Mouse (Mus musculus) forebrain, embryonic 12.5 days (tissue): ENCODE data around the gene Cux1. TPM values are rescaled to one million over a fixed set of nuclear protein-coding genes. Genes with fewer than 3 reads are reported as not detected.

Source experiments
- ATAC-seq: fragments of 200-750 bp; cut with Nextera tagmentation; 2 replicates; pipeline ENCODE4 v1.8.0; 2017; ENCODE audit warnings: moderate TSS enrichment; ENCODE audit not compliant: low FRiP score
- H3K27ac ChIP-seq: fragments of 300-500 bp; sonication (generic); 2 replicates; pipeline ENCODE4 v1.5.1; 2016; ENCODE audit warnings: mild to moderate bottlenecking
- H3K27me3 ChIP-seq: fragments of 300-500 bp; sonication (generic); 2 replicates; pipeline ENCODE4 v1.6.1; 2016; ENCODE audit warnings: mild to moderate bottlenecking
- H3K36me3 ChIP-seq: fragments of 300-500 bp; sonication (generic); replicated peaks from 2 replicates; pipeline ENCODE4 v1.6.1; 2016; ENCODE audit warnings: mild to moderate bottlenecking
- H3K4me1 ChIP-seq: fragments of 300-500 bp; sonication (generic); 2 replicates; pipeline ENCODE4 v1.6.1; 2016
- H3K4me2 ChIP-seq: fragments of 300-500 bp; sonication (generic); 2 replicates; pipeline ENCODE4 v1.6.1; 2016; ENCODE audit warnings: mild to moderate bottlenecking, moderate library complexity
- H3K4me3 ChIP-seq: fragments of 300-500 bp; sonication (generic); replicated peaks from 2 replicates; pipeline ENCODE4 v1.5.1; 2016; ENCODE audit warnings: mild to moderate bottlenecking
- H3K9ac ChIP-seq: fragments of 300-500 bp; sonication (generic); 2 replicates; pipeline ENCODE4 v1.6.1; 2016; ENCODE audit warnings: mild to moderate bottlenecking
- H3K9me3 ChIP-seq: fragments of 300-500 bp; sonication (generic); 2 replicates; pipeline ENCODE4 v1.6.1; 2016
- WGBS: fragments of 180-500 bp; shearing (Covaris S2); methylation state at CpG from one replicate; pipeline ENCODE4 v1.1.7; 2016; 5-methylcytosine and 5-hydroxymethylcytosine counted together
- polyA plus RNA-seq: library from polyadenylated mRNA; unstranded; fragments of >200 nt; fragmentation: Nextera tagmentation; extraction: Ambion mirVana; gene quantifications from 2 replicates; pipeline ENCODE4 v1.2.1, GENCODE M21; 2016

Cux1 gene
- polyA plus RNA-seq, 1 experiment from 2014 or later = 157 TPM

DNA sequence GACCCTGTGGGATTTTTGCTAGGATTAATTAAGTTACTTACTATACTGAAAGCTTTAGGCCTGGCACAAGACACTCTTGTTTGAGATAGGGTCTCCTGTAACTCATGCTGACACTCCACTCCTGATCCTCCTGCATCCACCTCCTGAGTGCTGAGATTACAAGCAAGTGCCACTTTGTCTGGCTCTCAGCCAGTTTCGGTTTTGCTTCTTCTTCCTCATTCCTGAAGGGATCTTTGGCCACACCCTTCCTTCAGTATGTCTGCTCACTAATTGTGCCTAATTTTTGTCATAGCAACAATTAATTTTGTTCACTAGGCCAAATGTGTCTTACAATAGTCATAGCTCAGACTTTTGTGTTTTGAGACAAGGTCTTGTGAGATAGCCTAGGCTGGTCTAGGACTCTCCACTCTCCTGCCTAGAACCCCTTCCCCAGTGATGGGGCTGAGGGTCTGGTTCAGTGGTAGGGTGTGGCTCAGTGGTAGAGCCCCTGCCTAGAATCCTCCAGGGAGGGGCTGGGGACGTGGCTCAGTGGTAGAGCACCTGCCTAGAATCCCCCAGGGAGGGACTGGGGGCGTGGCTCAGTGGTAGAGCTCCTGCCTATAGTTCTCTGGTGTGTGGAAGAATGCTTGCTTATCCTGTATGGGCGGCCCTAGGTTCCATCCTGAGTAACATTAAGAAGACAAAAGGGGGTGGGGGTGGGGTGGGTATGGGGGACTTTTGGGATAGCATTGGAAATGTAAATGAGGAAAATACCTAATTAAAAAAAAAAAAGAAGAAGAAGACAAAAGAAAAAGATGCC lies 16.6 kb upstream of the Cux1 start:
- no peak for ATAC-seq
- no peak overlapping the region for H3K4me3 ChIP-seq
- no peak overlapping the region for H3K9ac ChIP-seq
- H3K4me2 ChIP-seq = no peak overlapping the region
- H3K4me1 ChIP-seq = peaks cover 10% of the 10 kb centered on the region; the same call in 1 of the 2 replicates
- H3K36me3 ChIP-seq = no peaks in the 10 kb centered on the region
- 74% methylated on average over 4 of the region's 4 CpGs for WGBS
- no peaks in the 10 kb centered on the region for H3K9me3 ChIP-seq
- no peak overlapping the region for H3K27ac ChIP-seq
- H3K27me3 ChIP-seq = peaks cover 39% of the 10 kb centered on the region

- H3K36me3 ChIP-seq = no peaks in the 10 kb centered on the region
- no peak overlapping the region for H3K9ac ChIP-seq
- peaks cover 43% of the 10 kb centered on the region for H3K27me3 ChIP-seq
- H3K9me3 ChIP-seq = no peaks in the 10 kb centered on the region
- no peak overlapping the region for H3K4me3 ChIP-seq
- 90% methylated on average over 2 of the region's 2 CpGs for WGBS
- ATAC-seq = no peak
- H3K4me1 ChIP-seq = peaks cover 10% of the 10 kb centered on the region; the same call in 1 of the 2 replicates
- no peak overlapping the region for H3K27ac ChIP-seq
- no peak overlapping the region for H3K4me2 ChIP-seq
These were observed 16.0 kb upstream of the Cux1 start for GRCm38 (mm10) chr5:136583256-136583655.

GRCm38 (mm10) chr5:136582201-136582600 lies 14.9 kb upstream of the Cux1 start:
- Histone ChIP-seq H3K4me1 (peaks cover 10% of the 10 kb centered on the region; the same call in 1 of the 2 replicates), H3K36me3 (no peaks in the 10 kb centered on the region), H3K9me3 (no peaks in the 10 kb centered on the region), H3K4me3 (no peak overlapping the region), H3K9ac (no peak overlapping the region), H3K4me2 (0 out of 2 replicates have a peak overlapping the region, but pooled peaks have one; percentile 13), H3K27ac (no peak overlapping the region), H3K27me3 (peaks cover 43% of the 10 kb centered on the region)
- ATAC-seq = no peak
- WGBS = 8% methylated on average over 12 of the region's 12 CpGs

- Histone ChIP-seq H3K27me3 (peaks cover 43% of the 10 kb centered on the region), H3K4me2 (peak overlapping the region; percentile 13; the same call in 1 of the 2 replicates), H3K9me3 (no peaks in the 10 kb centered on the region), H3K4me1 (peaks cover 10% of the 10 kb centered on the region; the same call in 1 of the 2 replicates), H3K9ac (no peak overlapping the region), H3K4me3 (peak overlapping the region; percentile 4; the same call in 1 of the 2 replicates), H3K27ac (no peak overlapping the region), H3K36me3 (no peaks in the 10 kb centered on the region)
- no peak for ATAC-seq
- WGBS = 5% methylated on average over 13 of the region's 13 CpGs
These were observed 14.3 kb upstream of the Cux1 start for GRCm38 (mm10) chr5:136581625-136582024.

DNA sequence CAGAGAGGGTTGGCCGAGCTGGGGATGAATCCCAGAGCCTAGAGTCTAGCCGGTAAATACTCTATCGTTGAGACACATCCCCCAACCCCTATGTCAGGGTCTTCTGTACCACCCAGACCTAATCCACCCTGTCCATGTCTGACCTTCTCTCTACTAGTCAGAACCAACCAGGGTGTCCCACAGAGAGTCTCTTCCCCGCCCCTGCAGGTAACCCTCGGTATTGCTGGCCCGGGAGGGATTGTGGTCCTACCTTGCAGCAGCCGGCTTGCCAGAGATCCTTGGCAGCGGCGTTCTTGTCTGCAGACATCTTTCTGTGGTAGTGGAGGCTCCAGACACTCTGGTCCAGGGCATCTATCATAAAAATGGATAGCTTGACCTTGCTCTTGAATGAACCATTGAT lies 13.9 kb upstream of the Cux1 start:
- Histone ChIP-seq H3K27me3 (peaks cover 43% of the 10 kb centered on the region), H3K4me2 (0 out of 2 replicates have a peak overlapping the region, but pooled peaks have one; percentile 13), H3K27ac (no peak overlapping the region), H3K9ac (no peak overlapping the region), H3K4me1 (peaks cover 10% of the 10 kb centered on the region; the same call in 1 of the 2 replicates), H3K9me3 (no peaks in the 10 kb centered on the region), H3K4me3 (peak overlapping the region; percentile 4; the same call in 1 of the 2 replicates), H3K36me3 (no peaks in the 10 kb centered on the region)
- WGBS = 18% methylated on average over 9 of the region's 9 CpGs
- ATAC-seq = no peak

- Histone ChIP-seq H3K4me1 (peaks cover 10% of the 10 kb centered on the region; the same call in 1 of the 2 replicates), H3K36me3 (no peaks in the 10 kb centered on the region), H3K9ac (no peak overlapping the region), H3K27me3 (peaks cover 42% of the 10 kb centered on the region), H3K4me3 (no peak overlapping the region), H3K4me2 (no peak overlapping the region), H3K9me3 (no peaks in the 10 kb centered on the region), H3K27ac (no peak overlapping the region)
- ATAC-seq = no peak
- 53% methylated on average over 10 of the region's 10 CpGs for WGBS
These were observed 10.9 kb upstream of the Cux1 start for GRCm38 (mm10) chr5:136578201-136578600.

DNA sequence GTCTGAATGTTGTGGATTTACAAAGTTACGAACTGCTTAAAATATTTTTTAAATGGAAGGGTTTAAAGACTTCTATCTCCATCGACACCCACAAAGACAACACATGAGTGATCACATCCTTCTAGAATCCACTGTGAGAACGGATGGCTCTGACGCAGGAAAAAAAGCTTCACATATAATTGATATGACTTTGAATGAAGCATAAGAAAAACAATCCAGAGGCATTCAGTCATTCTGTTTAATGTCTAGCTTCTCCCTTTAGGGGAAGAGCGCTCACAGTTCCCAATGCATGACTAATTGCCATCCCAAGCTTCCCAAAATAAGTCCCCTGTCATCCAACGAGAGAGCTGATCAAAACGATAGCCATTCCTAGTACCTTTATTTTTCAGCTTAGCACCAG lies 2.9 kb upstream of the Cux1 start:
- Histone ChIP-seq H3K9ac (no peak overlapping the region), H3K4me1 (peaks cover 11% of the 10 kb centered on the region), H3K4me3 (no peak overlapping the region), H3K9me3 (no peaks in the 10 kb centered on the region), H3K27me3 (peaks cover 34% of the 10 kb centered on the region), H3K36me3 (no peaks in the 10 kb centered on the region), H3K4me2 (no peak overlapping the region), H3K27ac (no peak overlapping the region)
- no peak for ATAC-seq
- WGBS = 54% methylated on average over 7 of the region's 7 CpGs

DNA sequence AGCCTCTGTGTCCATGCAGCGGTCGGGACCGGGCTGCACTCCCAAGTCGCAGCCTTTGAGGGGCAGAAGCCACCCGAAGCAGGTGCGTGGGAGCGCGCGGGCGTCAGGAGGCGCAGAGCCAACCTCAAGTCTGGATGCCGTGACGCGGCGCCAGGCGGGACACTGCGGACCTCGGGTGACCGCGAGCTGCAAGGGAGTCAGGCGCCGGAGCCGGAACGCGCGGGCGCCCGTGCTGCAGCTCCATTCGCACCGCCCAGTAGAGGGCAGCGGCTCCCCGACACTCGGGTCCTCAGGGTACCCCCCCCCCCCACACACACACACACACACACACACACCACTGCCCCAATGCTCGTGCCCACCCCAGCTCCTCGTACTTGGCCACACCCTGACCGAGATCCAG lies 1.5 kb upstream of the Cux1 start:
- WGBS = under 1% methylated on average over 28 of the region's 36 CpGs
- Histone ChIP-seq H3K4me3 (peak overlapping the region; percentile 95), H3K9ac (peak overlapping the region; percentile 36), H3K27ac (no peak overlapping the region), H3K4me2 (peak overlapping the region; percentile 96), H3K4me1 (peaks cover 25% of the 10 kb centered on the region), H3K9me3 (no peaks in the 10 kb centered on the region), H3K27me3 (peaks cover 34% of the 10 kb centered on the region), H3K36me3 (no peaks in the 10 kb centered on the region)
- no peak for ATAC-seq

- Histone ChIP-seq H3K4me3 (peak overlapping the region; percentile 95), H3K9ac (peak overlapping the region; percentile 96), H3K9me3 (no peaks in the 10 kb centered on the region), H3K4me2 (peak overlapping the region; percentile 96), H3K4me1 (peaks cover 30% of the 10 kb centered on the region), H3K27ac (no peak overlapping the region), H3K27me3 (peaks cover 34% of the 10 kb centered on the region), H3K36me3 (no peaks in the 10 kb centered on the region)
- peak; percentile 7; the same call in 1 of the 2 replicates for ATAC-seq
- WGBS = under 1% methylated on average over 36 of the region's 36 CpGs
These were observed 906 bp upstream of the Cux1 start for GRCm38 (mm10) chr5:136568026-136568765.

- ATAC-seq = peak; percentile 36
- peak overlapping the region; percentile 96 for H3K27ac ChIP-seq
- H3K27me3 ChIP-seq = peaks cover 28% of the 10 kb centered on the region
- H3K4me3 ChIP-seq = peak overlapping the region; percentile 95
- H3K9ac ChIP-seq = peak overlapping the region; percentile 96
- no peaks in the 10 kb centered on the region for H3K36me3 ChIP-seq
- no peaks in the 10 kb centered on the region for H3K9me3 ChIP-seq
- under 1% methylated on average over 31 of the region's 31 CpGs for WGBS
- peak overlapping the region; percentile 96 for H3K4me2 ChIP-seq
- H3K4me1 ChIP-seq = peaks cover 35% of the 10 kb centered on the region
These were observed 496 bp downstream of the Cux1 start for GRCm38 (mm10) chr5:136566812-136567175.

GRCm38 (mm10) chr5:136566001-136566811 lies 1.1 kb downstream of the Cux1 start:
- H3K4me2 ChIP-seq = peak overlapping the region; percentile 96
- 0% methylated on average over 50 of the region's 79 CpGs for WGBS
- H3K4me3 ChIP-seq = peak overlapping the region; percentile 95
- no peaks in the 10 kb centered on the region for H3K36me3 ChIP-seq
- H3K4me1 ChIP-seq = peaks cover 37% of the 10 kb centered on the region
- H3K9ac ChIP-seq = peak overlapping the region; percentile 96
- ATAC-seq = peak; percentile 24
- H3K27ac ChIP-seq = peak overlapping the region; percentile 96
- no peaks in the 10 kb centered on the region for H3K9me3 ChIP-seq
- H3K27me3 ChIP-seq = peaks cover 24% of the 10 kb centered on the region
